Mouse (Mus musculus): ENCODE data around the gene Ugt1a1. TPM values are rescaled to one million over a fixed set of nuclear protein-coding genes. Genes with fewer than 3 reads are reported as not detected.
"Not testable (repeated sequence)": the region's sequence is repeated elsewhere in the genome, so short reads cannot be mapped to it uniquely, and the experiment has no call there.

Gene Ugt1a1
- total and polyA plus RNA-seq, 3 experiments = 0.19 TPM; not detected in 2

GRCm38 (mm10) chr1:88222216-88222615 is 10.5 kb downstream of the Ugt1a1 start:
- dilution Hi-C loops (cut with MboI; ENCODE audit: extremely low pct_ligation_motif_present, extremely low pct_unique_long_range_greater_than_20kb, low sequenced_read_pairs) = no loop called here
- TF ChIP-seq MAX (IDR thresholded peaks at IDR 0.05; ENCODE audit: low read length) (no peak), CHD1 (IDR thresholded peaks at IDR 0.05; ENCODE audit: low read depth, low read length) (no peak)
- H3K9me3 ChIP-seq (replicated peaks; ENCODE audit: low read length) = peaks cover 59% of the 10 kb centered on the region
- no peak for DNase-seq (ENCODE audit: extremely low read depth)
- H3K9ac ChIP-seq (ENCODE audit: insufficient read depth, low read depth) = no peak overlapping the region
- H3K36me3 ChIP-seq (replicated peaks in 1 of 2; ENCODE audit: control insufficient read depth in 1 of 2, insufficient read depth in 1 of 2, low read length in 1 of 2) = no peaks in the 10 kb centered on the region
- in situ Hi-C loops (cut with MboI; ENCODE audit: low pct_ligation_motif_present, low pct_unique_long_range_greater_than_20kb, low sequenced_read_pairs) = no loop called here
- no peaks in the 10 kb centered on the region for H3K27me3 ChIP-seq (replicated peaks)
- H3K4me1 ChIP-seq (ENCODE audit: control insufficient read depth in 1 of 2, insufficient read depth in 2 of 2) = 0 out of 4 replicates have a peak, but pooled peaks cover 0 to 3% of the 10 kb centered on the region in 2 experiments
- no peak overlapping the region for H3K27ac ChIP-seq (ENCODE audit: insufficient read depth, low read depth)
- H3K4me3 ChIP-seq (replicated peaks in 1 of 3; ENCODE audit: low read depth in 2 of 3, low read length in 2 of 3, poor library complexity in 1 of 3) = no peak overlapping the region
- no peak overlapping the region for H3K4me2 ChIP-seq (ENCODE audit: insufficient read depth, low read depth, poor library complexity, severe bottlenecking)
- no peaks in the 10 kb centered on the region for H3K79me2 ChIP-seq (replicated peaks; ENCODE audit: control insufficient read depth, extremely low read depth, insufficient read depth, poor library complexity, severe bottlenecking)

DNA sequence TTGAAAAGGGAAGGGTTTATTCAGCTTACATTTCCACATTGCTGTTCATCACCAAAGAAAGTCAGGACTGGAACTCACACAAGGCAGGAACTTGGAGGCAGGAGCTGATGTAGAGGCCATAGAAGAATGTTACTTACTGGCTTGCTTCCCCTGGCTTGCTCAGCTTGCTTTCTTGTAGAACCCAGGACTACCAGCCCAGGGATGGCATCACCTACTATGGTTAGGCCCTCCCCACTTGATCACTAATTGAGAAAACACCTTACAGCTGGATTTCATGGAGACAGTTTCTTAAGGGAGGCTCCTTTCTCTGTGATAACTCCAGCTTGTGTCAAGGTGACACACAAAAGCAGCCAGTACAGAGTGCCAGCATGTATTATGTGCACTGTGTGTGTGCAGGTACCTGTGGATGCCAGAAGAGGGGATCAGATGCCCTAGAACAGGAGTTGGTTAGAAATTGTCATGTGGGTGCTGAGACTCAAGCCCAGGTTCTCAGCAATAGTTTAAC is 11.3 kb downstream of the Ugt1a1 start:
- H3K36me3 ChIP-seq (replicated peaks in 1 of 2; ENCODE audit: control insufficient read depth in 1 of 2, insufficient read depth in 1 of 2, low read length in 1 of 2); dilution Hi-C loops (cut with MboI; ENCODE audit: extremely low pct_ligation_motif_present, extremely low pct_unique_long_range_greater_than_20kb, low sequenced_read_pairs); in situ Hi-C loops (cut with MboI; ENCODE audit: low pct_ligation_motif_present, low pct_unique_long_range_greater_than_20kb, low sequenced_read_pairs); H3K4me3 ChIP-seq (replicated peaks in 1 of 3; ENCODE audit: low read depth in 2 of 3, low read length in 2 of 3, poor library complexity in 1 of 3); H3K4me2 ChIP-seq (ENCODE audit: insufficient read depth, low read depth, poor library complexity, severe bottlenecking); H3K27me3 ChIP-seq (replicated peaks); H3K9ac ChIP-seq (ENCODE audit: insufficient read depth, low read depth); H3K79me2 ChIP-seq (replicated peaks; ENCODE audit: control insufficient read depth, extremely low read depth, insufficient read depth, poor library complexity, severe bottlenecking); H3K27ac ChIP-seq (ENCODE audit: insufficient read depth, low read depth); DNase-seq (ENCODE audit: extremely low read depth); H3K4me1 ChIP-seq (ENCODE audit: control insufficient read depth in 1 of 2, insufficient read depth in 2 of 2): not testable (repeated sequence)
- H3K9me3 ChIP-seq (replicated peaks; ENCODE audit: low read length) = peaks cover 57% of the 10 kb centered on the region

GRCm38 (mm10) chr1:88223591-88223990 is 11.8 kb downstream of the Ugt1a1 start:
- Histone ChIP-seq H3K4me1 (ENCODE audit: control insufficient read depth in 1 of 2, insufficient read depth in 2 of 2) (0 out of 4 replicates have a peak, but pooled peaks cover 0 to 3% of the 10 kb centered on the region in 2 experiments), H3K36me3 (replicated peaks in 1 of 2; ENCODE audit: control insufficient read depth in 1 of 2, insufficient read depth in 1 of 2, low read length in 1 of 2) (no peaks in the 10 kb centered on the region), H3K9me3 (replicated peaks; ENCODE audit: low read length) (peaks cover 57% of the 10 kb centered on the region), H3K79me2 (replicated peaks; ENCODE audit: control insufficient read depth, extremely low read depth, insufficient read depth, poor library complexity, severe bottlenecking) (no peaks in the 10 kb centered on the region), H3K4me3 (replicated peaks in 1 of 3; ENCODE audit: low read depth in 2 of 3, low read length in 2 of 3, poor library complexity in 1 of 3) (no peak overlapping the region), H3K27ac (ENCODE audit: insufficient read depth, low read depth) (no peak overlapping the region), H3K4me2 (ENCODE audit: insufficient read depth, low read depth, poor library complexity, severe bottlenecking) (no peak overlapping the region), H3K9ac (ENCODE audit: insufficient read depth, low read depth) (no peak overlapping the region), H3K27me3 (replicated peaks) (no peaks in the 10 kb centered on the region)
- DNase-seq (ENCODE audit: extremely low read depth) = no peak
- in situ Hi-C loops (cut with MboI; ENCODE audit: low pct_ligation_motif_present, low pct_unique_long_range_greater_than_20kb, low sequenced_read_pairs) (no loop called here), dilution Hi-C loops (cut with MboI; ENCODE audit: extremely low pct_ligation_motif_present, extremely low pct_unique_long_range_greater_than_20kb, low sequenced_read_pairs) (no loop called here)
- no peak for TF ChIP-seq JUN (IDR thresholded peaks at IDR 0.05; ENCODE audit: insufficient read depth, low read depth, low read length)
- TF ChIP-seq E2F4 (IDR thresholded peaks at IDR 0.05; ENCODE audit: insufficient replicate concordance, low read depth, low read length) = no peak
- TF ChIP-seq MEF2A (IDR thresholded peaks at IDR 0.05; ENCODE audit: borderline replicate concordance, low read depth, low read length) = no peak
- TF ChIP-seq GABPA (IDR thresholded peaks at IDR 0.05; ENCODE audit: insufficient replicate concordance, low read depth, low read length) = no peak
- no peak for TF ChIP-seq CHD1 (IDR thresholded peaks at IDR 0.05; ENCODE audit: low read depth, low read length)
- no peak for TF ChIP-seq MAFK (IDR thresholded peaks at IDR 0.05; ENCODE audit: insufficient replicate concordance, low read length)
- no peak for TF ChIP-seq POLR2A (IDR thresholded peaks at IDR 0.05; ENCODE audit: low read depth, low read length)
- no peak for TF ChIP-seq MAX (IDR thresholded peaks at IDR 0.05; ENCODE audit: low read length)
- TF ChIP-seq ZNF384 (IDR thresholded peaks at IDR 0.05; ENCODE audit: low read depth, low read length) = no peak
- no peak for TF ChIP-seq UBTF (IDR thresholded peaks at IDR 0.05; ENCODE audit: low read depth, low read length)
- TF ChIP-seq PAX5 (IDR thresholded peaks at IDR 0.05; ENCODE audit: low read length) = no peak
- TF ChIP-seq ZMIZ1 (IDR thresholded peaks at IDR 0.05; ENCODE audit: low read depth, low read length) = no peak
- TF ChIP-seq TBP (conservative IDR thresholded peaks at IDR 0.05; ENCODE audit: low read depth, low read length) = no peak
- no peak for TF ChIP-seq USF1 (IDR thresholded peaks at IDR 0.05; ENCODE audit: low read depth, low read length)

Data from CH12.LX (cell line).